20 mouse cellular contexts compared by ENCODE assay signal in the genomic region with DNA sequence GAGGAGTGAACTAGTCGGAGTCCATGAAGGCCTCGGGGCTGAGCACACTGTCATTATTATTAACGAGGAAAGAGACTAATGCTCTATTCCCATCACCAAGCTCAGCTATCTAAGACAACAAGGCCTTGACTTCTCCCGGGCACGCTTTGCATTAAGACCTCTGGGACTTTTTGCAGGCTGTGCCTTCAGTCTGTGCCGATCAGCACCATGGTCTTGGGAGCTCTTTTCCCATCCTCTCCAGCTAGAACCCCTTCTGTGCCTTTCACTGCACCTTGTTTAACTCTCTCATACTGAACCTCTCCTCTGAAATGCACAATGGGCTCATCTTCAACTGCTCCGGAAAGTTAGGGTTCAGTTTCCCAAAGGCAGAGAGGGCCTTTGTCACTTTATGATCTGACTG. TPM values are rescaled to one million over a fixed set of nuclear protein-coding genes. Genes with fewer than 3 reads are reported as not detected.
DNase-seq lines count a peak whose midpoint lies in the region; ATAC-seq lines count a peak whose summit lies in the region.
"Had no signal": no experiment of that assay in that cellular context is flagged by ENCODE, and none has a peak within 500 bp of the region (broad histone marks: within the 10 kb centered on the region; RNA-seq: fewer than 3 reads in every experiment).

No protein-coding gene starts in this region.

- no peaks in the 10 kb centered on the region for H3K9me3 ChIP-seq in hindbrain, embryonic 10.5 days
- no peaks in the 10 kb centered on the region for H3K9me3 ChIP-seq in hindbrain, embryonic 16.5 days (ENCODE audit: control insufficient read depth, low read length)
- H3K9me3 ChIP-seq in midbrain, embryonic 11.5 days (ENCODE audit: control insufficient read depth, low read length): no peaks in the 10 kb centered on the region
- no peaks in the 10 kb centered on the region for H3K9me3 ChIP-seq in midbrain, embryonic 16.5 days (replicated peaks; ENCODE audit: control insufficient read depth, low read length, poor library complexity, severe bottlenecking)
- H3K9me3 ChIP-seq in embryonic facial prominence, embryonic 10.5 days: no peaks in the 10 kb centered on the region
- H3K9me3 ChIP-seq in kidney, embryonic 14.5 days (ENCODE audit: control insufficient read depth, low read length): no peaks in the 10 kb centered on the region
- H3K9me3 ChIP-seq: heart, embryonic 15.5 days had no signal

- no peaks in the 10 kb centered on the region for H3K27me3 ChIP-seq in hindbrain, embryonic 10.5 days (ENCODE audit: insufficient read depth, poor library complexity, severe bottlenecking)
- no peaks in the 10 kb centered on the region for H3K27me3 ChIP-seq in hindbrain, embryonic 16.5 days (replicated peaks; ENCODE audit: control insufficient read depth, insufficient read depth, low read length)
- H3K27me3 ChIP-seq in midbrain, embryonic 11.5 days (ENCODE audit: control insufficient read depth, insufficient read depth, low read length): no peaks in the 10 kb centered on the region
- no peaks in the 10 kb centered on the region for H3K27me3 ChIP-seq in midbrain, embryonic 16.5 days (ENCODE audit: control insufficient read depth, insufficient read depth, low read depth, low read length)
- H3K27me3 ChIP-seq in embryonic facial prominence, embryonic 10.5 days (replicated peaks; ENCODE audit: low read depth, poor library complexity, severe bottlenecking): no peaks in the 10 kb centered on the region
- H3K27me3 ChIP-seq in kidney, embryonic 14.5 days (ENCODE audit: control insufficient read depth, insufficient read depth, low read length): no peaks in the 10 kb centered on the region
- H3K27me3 ChIP-seq: heart, embryonic 15.5 days had no signal

- H3K4me1 ChIP-seq in hindbrain, embryonic 10.5 days (replicated peaks): peaks cover 81% of the 10 kb centered on the region
- peaks cover 4% of the 10 kb centered on the region for H3K4me1 ChIP-seq in hindbrain, embryonic 16.5 days (ENCODE audit: control insufficient read depth, insufficient read depth, low read depth, low read length)
- H3K4me1 ChIP-seq in midbrain, embryonic 11.5 days (ENCODE audit: control insufficient read depth, insufficient read depth, low read length): peaks cover 26% of the 10 kb centered on the region
- peaks cover 3% of the 10 kb centered on the region for H3K4me1 ChIP-seq in midbrain, embryonic 16.5 days (ENCODE audit: control insufficient read depth, insufficient read depth, low read length)
- peaks cover 29% of the 10 kb centered on the region for H3K4me1 ChIP-seq in brown adipose tissue, adult 24 weeks (ENCODE audit: control insufficient read depth, insufficient read depth, insufficient read length, low read length)
- peaks cover 69% of the 10 kb centered on the region for H3K4me1 ChIP-seq in embryonic facial prominence, embryonic 10.5 days
- H3K4me1 ChIP-seq in kidney, embryonic 14.5 days (ENCODE audit: control insufficient read depth, insufficient read depth, low read length): peaks cover 21% of the 10 kb centered on the region

- no peak for ATAC-seq in hindbrain, embryonic 16.5 days
- no peak for ATAC-seq in midbrain, embryonic 11.5 days (ENCODE audit: low FRiP score)
- no peak for ATAC-seq in midbrain, embryonic 16.5 days
- no peak for ATAC-seq in kidney, embryonic 14.5 days (ENCODE audit: low FRiP score, low TSS enrichment)
- ATAC-seq: CD4-positive, CD25-positive, alpha-beta regulatory T cell, adult 4 months; forebrain, embryonic 16.5 days; intestine, embryonic 16.5 days had no signal

- WGBS in hindbrain, embryonic 10.5 days: 57% methylated on average over 7 of the region's 7 CpGs
- 38% methylated on average over 7 of the region's 7 CpGs for WGBS in hindbrain, embryonic 16.5 days
- WGBS in midbrain, embryonic 11.5 days: 65% methylated on average over 7 of the region's 7 CpGs
- WGBS in midbrain, embryonic 16.5 days: 49% methylated on average over 7 of the region's 7 CpGs
- 58% methylated on average over 7 of the region's 7 CpGs for WGBS in embryonic facial prominence, embryonic 10.5 days
- 28% methylated on average over 7 of the region's 7 CpGs for WGBS in kidney, embryonic 14.5 days

- H3K4me2 ChIP-seq in hindbrain, embryonic 16.5 days (ENCODE audit: low read length): no peak overlapping the region
- H3K4me2 ChIP-seq in midbrain, embryonic 11.5 days: no peak overlapping the region
- no peak overlapping the region for H3K4me2 ChIP-seq in midbrain, embryonic 16.5 days (ENCODE audit: low read length)
- no peak overlapping the region for H3K4me2 ChIP-seq in kidney, embryonic 14.5 days (replicated peaks; ENCODE audit: low read depth, low read length)
- H3K4me2 ChIP-seq: heart, embryonic 11.5 days; heart, embryonic 15.5 days had no signal

- H3K27ac ChIP-seq in hindbrain, embryonic 10.5 days: peak overlapping the region; percentile 65
- no peak overlapping the region for H3K27ac ChIP-seq in hindbrain, embryonic 16.5 days (ENCODE audit: low read depth, low read length)
- peak overlapping the region; percentile 26; the same call in 1 of the 2 replicates for H3K27ac ChIP-seq in midbrain, embryonic 11.5 days (ENCODE audit: low read depth, low read length)
- H3K27ac ChIP-seq in midbrain, embryonic 16.5 days (ENCODE audit: low read length): no peak overlapping the region
- H3K27ac ChIP-seq in brown adipose tissue, adult 24 weeks (replicated peaks; ENCODE audit: low read depth, low read length): 0 out of 2 replicates have a peak overlapping the region, but pooled peaks have one; percentile 10
- peak overlapping the region; percentile 79; the same call in 1 of the 2 replicates for H3K27ac ChIP-seq in embryonic facial prominence, embryonic 10.5 days (replicated peaks)
- no peak overlapping the region for H3K27ac ChIP-seq in kidney, embryonic 14.5 days (ENCODE audit: low read depth, low read length)
- H3K27ac ChIP-seq: heart, adult 2 months; heart, embryonic 15.5 days had no signal

- no peak overlapping the region for H3K9ac ChIP-seq in hindbrain, embryonic 16.5 days (ENCODE audit: low read depth, low read length)
- H3K9ac ChIP-seq in midbrain, embryonic 11.5 days (ENCODE audit: low read length): peak overlapping the region; percentile 17; the same call in 1 of the 2 replicates
- no peak overlapping the region for H3K9ac ChIP-seq in midbrain, embryonic 16.5 days (ENCODE audit: low read depth, low read length)
- no peak overlapping the region for H3K9ac ChIP-seq in kidney, embryonic 14.5 days (ENCODE audit: low read depth, low read length)
- H3K9ac ChIP-seq: heart, embryonic 15.5 days had no signal

- H3K4me3 ChIP-seq in hindbrain, embryonic 10.5 days: no peak overlapping the region
- no peak overlapping the region for H3K4me3 ChIP-seq in hindbrain, embryonic 16.5 days (ENCODE audit: low read length)
- H3K4me3 ChIP-seq in midbrain, embryonic 11.5 days (ENCODE audit: low read depth, low read length): no peak overlapping the region
- H3K4me3 ChIP-seq in midbrain, embryonic 16.5 days (ENCODE audit: low read depth, low read length): no peak overlapping the region
- H3K4me3 ChIP-seq in brown adipose tissue, adult 24 weeks (ENCODE audit: insufficient read depth, low read depth, low read length): no peak overlapping the region
- no peak overlapping the region for H3K4me3 ChIP-seq in embryonic facial prominence, embryonic 10.5 days
- H3K4me3 ChIP-seq in kidney, embryonic 14.5 days (ENCODE audit: low read length): no peak overlapping the region
- H3K4me3 ChIP-seq: heart, adult 2 months; heart, embryonic 15.5 days had no signal

- DNase-seq in hindbrain, embryonic 10.5 days (ENCODE audit: low spot score): peak; percentile 8
- DNase-seq in midbrain, embryonic 11.5 days (ENCODE audit: low spot score, missing footprints): peak; percentile 87
- no peak for DNase-seq in embryonic facial prominence, embryonic 10.5 days (ENCODE audit: low spot score)
- DNase-seq: adrenal gland, postnatal 14 days; cerebellum, adult 18-20 months; cerebellum, adult 9-11 months; cerebellum, postnatal 36 days; gastrocnemius, postnatal 14 days; heart, adult 2 months; heart, postnatal 14 days had no signal

- H3K36me3 ChIP-seq in hindbrain, embryonic 10.5 days: peaks cover 19% of the 10 kb centered on the region
- no peaks in the 10 kb centered on the region for H3K36me3 ChIP-seq in hindbrain, embryonic 16.5 days (ENCODE audit: control insufficient read depth, insufficient read depth, low read length)
- 0 out of 2 replicates have a peak, but pooled peaks cover 2% of the 10 kb centered on the region for H3K36me3 ChIP-seq in midbrain, embryonic 11.5 days (ENCODE audit: control insufficient read depth, insufficient read depth, low read length)
- H3K36me3 ChIP-seq in midbrain, embryonic 16.5 days (ENCODE audit: control insufficient read depth, insufficient read depth, low read length): peaks cover 1% of the 10 kb centered on the region; the same call in 1 of the 2 replicates
- H3K36me3 ChIP-seq in embryonic facial prominence, embryonic 10.5 days (replicated peaks): peaks cover 13% of the 10 kb centered on the region
- H3K36me3 ChIP-seq in kidney, embryonic 14.5 days (ENCODE audit: control insufficient read depth, insufficient read depth, low read length): 0 out of 2 replicates have a peak, but pooled peaks cover 2% of the 10 kb centered on the region
- H3K36me3 ChIP-seq: G1E; heart, embryonic 15.5 days had no signal

RNA-seq across cellular contexts. Expression of gene Parp16, which starts 4.8 kb away (rescaled TPM):
- polyA plus RNA-seq in hindbrain, embryonic 10.5 days (2016; fragmentation: Nextera tagmentation; extraction: Ambion mirVana): 7.7 and 8.0 TPM in 2 replicates
- 7.7 and 8.3 TPM in 2 replicates for polyA plus RNA-seq in hindbrain, embryonic 16.5 days (2015; fragmentation: Nextera tagmentation; extraction: Ambion mirVana)
- 5.2 and 6.4 TPM in 2 replicates for polyA plus RNA-seq in midbrain, embryonic 11.5 days (2014; fragmentation: Nextera tagmentation; extraction: Ambion mirVana)
- polyA plus RNA-seq in midbrain, embryonic 16.5 days (2015; fragmentation: Nextera tagmentation; extraction: Ambion mirVana): 8.5 and 9.0 TPM in 2 replicates
- polyA plus RNA-seq in brown adipose tissue, adult 24 weeks (2012; ENCODE audit: insufficient read depth, insufficient read length, missing spikeins): 11.9 and 16.2 TPM in 2 replicates
- 8.2 and 8.3 TPM in 2 replicates for polyA plus RNA-seq in embryonic facial prominence, embryonic 10.5 days (2016; fragmentation: Nextera tagmentation; extraction: Ambion mirVana)
- 4.7 and 7.9 TPM in 2 replicates for polyA plus RNA-seq in kidney, embryonic 14.5 days (2014; fragmentation: Nextera tagmentation; extraction: Ambion mirVana)

RNA-seq across cellular contexts. Expression of gene Igdcc3, which starts 49.3 kb away (rescaled TPM):
- 218 and 357 TPM in 2 replicates for polyA plus RNA-seq in hindbrain, embryonic 10.5 days (2016; fragmentation: Nextera tagmentation; extraction: Ambion mirVana)
- polyA plus RNA-seq in hindbrain, embryonic 16.5 days (2015; fragmentation: Nextera tagmentation; extraction: Ambion mirVana): 4.4 and 9.0 TPM in 2 replicates
- polyA plus RNA-seq in midbrain, embryonic 11.5 days (2014; fragmentation: Nextera tagmentation; extraction: Ambion mirVana): 115 and 145 TPM in 2 replicates
- polyA plus RNA-seq in midbrain, embryonic 16.5 days (2015; fragmentation: Nextera tagmentation; extraction: Ambion mirVana): 8.7 and 9.1 TPM in 2 replicates
- polyA plus RNA-seq in brown adipose tissue, adult 24 weeks (2012; ENCODE audit: insufficient read depth, insufficient read length, missing spikeins): not detected in 2 replicates
- 167 and 281 TPM in 2 replicates for polyA plus RNA-seq in embryonic facial prominence, embryonic 10.5 days (2016; fragmentation: Nextera tagmentation; extraction: Ambion mirVana)
- polyA plus RNA-seq in kidney, embryonic 14.5 days (2014; fragmentation: Nextera tagmentation; extraction: Ambion mirVana): 4.5 and 6.1 TPM in 2 replicates
- polyA plus RNA-seq: CD4-positive, CD25-positive, alpha-beta regulatory T cell, adult 4 months; G1E had no signal

Comparison
In these comparisons a context has a peak if more than half of its experiments do, and no peak if none do; other contexts are left out.
1. H3K27ac ChIP-seq: peak in hindbrain, embryonic 10.5 days (single experiment), midbrain, embryonic 11.5 days (single experiment), brown adipose tissue, adult 24 weeks (single experiment) and embryonic facial prominence, embryonic 10.5 days (single experiment); none in hindbrain, embryonic 16.5 days (single experiment), midbrain, embryonic 16.5 days (single experiment) and kidney, embryonic 14.5 days (single experiment).
2. RNA of gene Igdcc3, which starts 49.3 kb away (polyA plus RNA-seq): 218 to 357 TPM in hindbrain, embryonic 10.5 days, 167 to 281 TPM in embryonic facial prominence, embryonic 10.5 days and 115 to 145 TPM in midbrain, embryonic 11.5 days; 8.7 to 9.1 TPM in midbrain, embryonic 16.5 days, 4.5 to 6.1 TPM in kidney, embryonic 14.5 days, 4.4 to 9.0 TPM in hindbrain, embryonic 16.5 days and not detected in brown adipose tissue, adult 24 weeks; every median in the first group is over 10 times any median in the second.